In genomic region chr4:46337990-46338389, GRCm38 (mm10) we compare ENCODE assay signal across 24 mouse cellular contexts. TPM values are rescaled to one million over a fixed set of nuclear protein-coding genes. Genes with fewer than 3 reads are reported as not detected.
"Had no signal": no experiment of that assay in that cellular context is flagged by ENCODE, and none has a peak within 500 bp of the region (broad histone marks: within the 10 kb centered on the region; RNA-seq: fewer than 3 reads in every experiment).

No protein-coding gene starts in this region.

- H3K36me3 ChIP-seq: kidney, embryonic 15.5 days; limb, embryonic 12.5 days; limb, embryonic 15.5 days; midbrain, embryonic 12.5 days; midbrain, embryonic 15.5 days; neural tube, embryonic 13.5 days; stomach, embryonic 15.5 days had no signal

- DNase-seq: kidney, postnatal 10 days; kidney, postnatal 4 days; left cerebral cortex, postnatal 4 days; liver, postnatal 0 days; lung, embryonic 14.5 days; right cerebral cortex, postnatal 25 days; spleen, adult 18-20 months; thymus, postnatal 25 days had no signal

- H3K4me3 ChIP-seq: kidney, embryonic 15.5 days; limb, embryonic 12.5 days; limb, embryonic 15.5 days; midbrain, embryonic 12.5 days; midbrain, embryonic 15.5 days; neural tube, embryonic 13.5 days; stomach, embryonic 15.5 days had no signal

- H3K4me1 ChIP-seq: limb, embryonic 12.5 days had no signal

- H3K27ac ChIP-seq: kidney, embryonic 15.5 days; limb, embryonic 12.5 days; limb, embryonic 15.5 days; liver, embryonic 14.5 days; macrophage; midbrain, embryonic 12.5 days; midbrain, embryonic 15.5 days; neural tube, embryonic 13.5 days; stomach, embryonic 15.5 days had no signal

- H3K9me3 ChIP-seq: kidney, embryonic 15.5 days; limb, embryonic 12.5 days; limb, embryonic 15.5 days; midbrain, embryonic 12.5 days; midbrain, embryonic 15.5 days; neural tube, embryonic 13.5 days; stomach, embryonic 15.5 days had no signal

RNA-seq across cellular contexts. Expression of gene Foxe1, which starts 5.4 kb away (rescaled TPM):
- total RNA-seq: layer of hippocampus, adult 18-20 months; layer of hippocampus, postnatal 14 days; left cerebral cortex, adult 8-10 months; left cerebral cortex, postnatal 14 days; left cerebral cortex, postnatal 4 days; megakaryocyte, adult 5-6 weeks had no signal
- polyA plus RNA-seq: kidney, embryonic 15.5 days; limb, embryonic 12.5 days; liver, embryonic 11.5 days; liver, postnatal 0 days; lung, embryonic 14.5 days; lung, postnatal 0 days; macrophage; midbrain, embryonic 12.5 days; midbrain, embryonic 15.5 days; neural tube, embryonic 13.5 days had no signal
